Mouse (Mus musculus): ENCODE results near the gene Pip5k1c. TPM values are rescaled to one million over a fixed set of nuclear protein-coding genes. Genes with fewer than 3 reads are reported as not detected.

Pip5k1c gene
- total RNA-seq, 2 experiments from 2014 or later = 52.0 to 55.4 TPM

Small RNA genes lying within 50 kb of the gene (microRNA-seq; reads per million reads assigned to microRNA genes)
- 22.5 to 23.9 reads per million in 2 experiments for gene Mir3057

Other genes starting within 250 kb of the Pip5k1c start
- 100 to 1,000 TPM; 102 to 103 TPM for gene Sgta, start 232.8 kb upstream of the Pip5k1c start, total RNA-seq (2021)
- gene Thop1, start 222.9 kb upstream of the Pip5k1c start, total RNA-seq (2021) = 10 to 100 TPM; 14.5 to 15.5 TPM
- gene Creb3l3, start 194.1 kb upstream of the Pip5k1c start, total RNA-seq (2021) = 1 to 10 TPM; 1.8 to 2.3 TPM
- 100 to 1,000 TPM; 134 to 141 TPM for gene Map2k2, start 187.0 kb upstream of the Pip5k1c start, total RNA-seq (2021)
- gene Zbtb7a, start 157.7 kb upstream of the Pip5k1c start, total RNA-seq (2021) = 10 to 100 TPM; 37.0 to 43.0 TPM
- gene Pias4, start 125.0 kb upstream of the Pip5k1c start, total RNA-seq (2021) = 10 to 100 TPM; 17.5 to 18.6 TPM
- gene Eef2, start 116.3 kb upstream of the Pip5k1c start, total RNA-seq (2021) = 1,000 to 10,000 TPM; 1,326 to 1,351 TPM
- gene Dapk3, start 110.0 kb upstream of the Pip5k1c start, total RNA-seq (2021) = 10 to 100 TPM; 41.9 to 45.7 TPM
- not detected for gene 4930442H23Rik, start 109.1 kb upstream of the Pip5k1c start, total RNA-seq (2021)
- 10 to 100 TPM; 44.1 to 74.9 TPM for gene Nmrk2, start 90.9 kb upstream of the Pip5k1c start, total RNA-seq (2021)
- gene Atcay, start 62.1 kb upstream of the Pip5k1c start, total RNA-seq (2021) = under 1 TPM; 0.23 to 0.24 TPM
- 1 to 10 TPM; 4.2 to 5.5 TPM for gene Zfr2, start 59.8 kb upstream of the Pip5k1c start, total RNA-seq (2021)
- under 1 TPM; 0.21 to 0.56 TPM for gene Matk, start 40.0 kb upstream of the Pip5k1c start, total RNA-seq (2021)
- gene Mrpl54, start 26.0 kb upstream of the Pip5k1c start, total RNA-seq (2021) = 100 to 1,000 TPM; 118 to 125 TPM
- 10 to 100 TPM; 49.0 to 53.0 TPM for gene Apba3, start 26.0 kb upstream of the Pip5k1c start, total RNA-seq (2021)
- gene Tjp3, start 1.4 kb upstream of the Pip5k1c start, total RNA-seq (2021) = under 1 TPM in 1 of 2 experiments, not detected in 1; 0.50 TPM
- 10 to 100 TPM; 20.7 to 21.0 TPM for gene Cactin, start 28.1 kb downstream of the Pip5k1c start, total RNA-seq (2021)
- 1 to 10 TPM; 5.5 to 5.6 TPM for gene Tbxa2r, start 35.8 kb downstream of the Pip5k1c start, total RNA-seq (2021)
- gene Gipc3, start 50.3 kb downstream of the Pip5k1c start, total RNA-seq (2021) = 1 to 10 TPM; 2.2 to 3.3 TPM
- 100 to 1,000 TPM; 107 to 113 TPM for gene Hmg20b, start 57.5 kb downstream of the Pip5k1c start, total RNA-seq (2021)
- gene Mfsd12, start 64.5 kb downstream of the Pip5k1c start, total RNA-seq (2021) = 10 to 100 TPM; 12.1 to 13.5 TPM
- 1 to 10 TPM in 1 of 2 experiments, under 1 TPM in 1; 0.63 to 2.0 TPM for gene 4930404N11Rik, start 72.9 kb downstream of the Pip5k1c start, total RNA-seq (2021)
- gene Fzr1, start 85.6 kb downstream of the Pip5k1c start, total RNA-seq (2021) = 10 to 100 TPM; 55.4 to 56.8 TPM
- 10 to 100 TPM; 52.9 to 55.9 TPM for gene Dohh, start 91.5 kb downstream of the Pip5k1c start, total RNA-seq (2021)
- gene Gm48551, start 91.5 kb downstream of the Pip5k1c start, total RNA-seq (2021) = under 1 TPM; 0.55 to 0.70 TPM
- gene Gm48552, start 96.0 kb downstream of the Pip5k1c start, total RNA-seq (2021) = under 1 TPM; 0.72 to 0.98 TPM
- gene Smim24, start 100.1 kb downstream of the Pip5k1c start, total RNA-seq (2021) = 1 to 10 TPM; 1.9 to 2.4 TPM
- gene Nfic, start 162.7 kb downstream of the Pip5k1c start, total RNA-seq (2021) = 100 to 1,000 TPM; 125 to 130 TPM
- under 1 TPM; 0.09 to 0.33 TPM for gene Celf5, start 189.7 kb downstream of the Pip5k1c start, total RNA-seq (2021)
- 10 to 100 TPM; 57.1 to 62.3 TPM for gene Ncln, start 203.4 kb downstream of the Pip5k1c start, total RNA-seq (2021)
- gene S1pr4, start 207.2 kb downstream of the Pip5k1c start, total RNA-seq (2021) = under 1 TPM; 0.50 to 0.57 TPM
- under 1 TPM; 0.48 to 0.56 TPM for gene Gna15, start 231.3 kb downstream of the Pip5k1c start, total RNA-seq (2021)